Mouse (Mus musculus) midbrain, embryonic 14.5 days (tissue): ENCODE data around the gene Nudt4. TPM values are rescaled to one million over a fixed set of nuclear protein-coding genes. Genes with fewer than 3 reads are reported as not detected.

Experiments
- ATAC-seq: fragments of 200-750 bp; cut with Nextera tagmentation; 2 replicates; pipeline ENCODE4 v1.8.0; 2017; ENCODE audit warnings: moderate number of reproducible peaks, moderate library complexity; ENCODE audit not compliant: low FRiP score, low TSS enrichment
- DNase-seq: peaks from one replicate; pipeline ENCODE4 v3.0.0-alpha.2; 2015
- H3K27ac ChIP-seq: fragments of 300-500 bp; sonication (generic); replicated peaks from 2 replicates; pipeline ENCODE4 v1.5.1; 2014; ENCODE audit warnings: mild to moderate bottlenecking, low read depth, low read length, moderate library complexity
- H3K27me3 ChIP-seq: fragments of 300-500 bp; sonication (generic); 2 replicates; pipeline ENCODE4 v1.6.1; 2014; ENCODE audit warnings: low read length, control low read depth, mixed read lengths; ENCODE audit not compliant: control insufficient read depth, insufficient read depth
- H3K36me3 ChIP-seq: fragments of 300-500 bp; sonication (generic); 2 replicates; pipeline ENCODE4 v1.6.1; 2014; ENCODE audit warnings: low read length, control low read depth; ENCODE audit not compliant: control insufficient read depth, insufficient read depth
- H3K4me1 ChIP-seq: fragments of 300-500 bp; sonication (generic); 2 replicates; pipeline ENCODE4 v1.6.1; 2014; ENCODE audit warnings: mild to moderate bottlenecking, antibody characterized with exemption, low read length, control low read depth; ENCODE audit not compliant: control insufficient read depth, insufficient read depth
- H3K4me2 ChIP-seq: fragments of 300-500 bp; sonication (generic); 2 replicates; pipeline ENCODE4 v1.6.1; 2014; ENCODE audit warnings: mild to moderate bottlenecking, low read length, moderate library complexity
- H3K4me3 ChIP-seq: fragments of 300-500 bp; sonication (generic); replicated peaks from 2 replicates; pipeline ENCODE4 v1.5.1; 2014; ENCODE audit warnings: low read depth, low read length
- H3K9ac ChIP-seq: fragments of 300-500 bp; sonication (generic); replicated peaks from 2 replicates; pipeline ENCODE4 v1.6.1; 2014; ENCODE audit warnings: mild to moderate bottlenecking, low read length, moderate library complexity
- H3K9me3 ChIP-seq: fragments of 300-500 bp; sonication (generic); 2 replicates; pipeline ENCODE4 v1.6.1; 2016; ENCODE audit warnings: low read length, control low read depth, mixed read lengths; ENCODE audit not compliant: control insufficient read depth
- WGBS: fragments of 180-500 bp; shearing (Covaris S2); extraction: QIAGEN DNeasy Blood & Tissue Kit; methylation state at CpG from one replicate; pipeline ENCODE4 v1.1.7; 2014; 5-methylcytosine and 5-hydroxymethylcytosine counted together
- polyA plus RNA-seq: library from polyadenylated mRNA; unstranded; fragments of >200 nt; fragmentation: Nextera tagmentation; extraction: Ambion mirVana; gene quantifications from 2 replicates; pipeline ENCODE4 v1.2.1, GENCODE M21; 2014

Nudt4 gene
- polyA plus RNA-seq, 1 experiment from 2014 or later, result 80.0 TPM

- no peak overlapping the region for H3K27ac ChIP-seq
- no peaks in the 10 kb centered on the region for H3K9me3 ChIP-seq
- H3K27me3 ChIP-seq, result no peaks in the 10 kb centered on the region
- H3K9ac ChIP-seq, result no peak overlapping the region
- DNase-seq, result no peak
- no peak overlapping the region for H3K4me2 ChIP-seq
- H3K4me3 ChIP-seq, result no peak overlapping the region
- no peaks in the 10 kb centered on the region for H3K36me3 ChIP-seq
- no peak for ATAC-seq
- 90% methylated on average over 6 of the region's 6 CpGs for WGBS
- H3K4me1 ChIP-seq, result no peaks in the 10 kb centered on the region
Observed at GRCm38 (mm10) chr10:95525037-95525675, 38.8 kb downstream of the Nudt4 start.

GRCm38 (mm10) chr10:95517656-95518055 is 46.3 kb downstream of the Nudt4 start:
- Histone ChIP-seq H3K4me3 (no peak overlapping the region), H3K36me3 (no peaks in the 10 kb centered on the region), H3K4me2 (no peak overlapping the region), H3K9ac (no peak overlapping the region), H3K27ac (no peak overlapping the region), H3K4me1 (peaks cover 10% of the 10 kb centered on the region), H3K27me3 (no peaks in the 10 kb centered on the region), H3K9me3 (no peaks in the 10 kb centered on the region)
- WGBS, result 93% methylated on average over 6 of the region's 6 CpGs
- ATAC-seq (no peak), DNase-seq (no peak)

DNA sequence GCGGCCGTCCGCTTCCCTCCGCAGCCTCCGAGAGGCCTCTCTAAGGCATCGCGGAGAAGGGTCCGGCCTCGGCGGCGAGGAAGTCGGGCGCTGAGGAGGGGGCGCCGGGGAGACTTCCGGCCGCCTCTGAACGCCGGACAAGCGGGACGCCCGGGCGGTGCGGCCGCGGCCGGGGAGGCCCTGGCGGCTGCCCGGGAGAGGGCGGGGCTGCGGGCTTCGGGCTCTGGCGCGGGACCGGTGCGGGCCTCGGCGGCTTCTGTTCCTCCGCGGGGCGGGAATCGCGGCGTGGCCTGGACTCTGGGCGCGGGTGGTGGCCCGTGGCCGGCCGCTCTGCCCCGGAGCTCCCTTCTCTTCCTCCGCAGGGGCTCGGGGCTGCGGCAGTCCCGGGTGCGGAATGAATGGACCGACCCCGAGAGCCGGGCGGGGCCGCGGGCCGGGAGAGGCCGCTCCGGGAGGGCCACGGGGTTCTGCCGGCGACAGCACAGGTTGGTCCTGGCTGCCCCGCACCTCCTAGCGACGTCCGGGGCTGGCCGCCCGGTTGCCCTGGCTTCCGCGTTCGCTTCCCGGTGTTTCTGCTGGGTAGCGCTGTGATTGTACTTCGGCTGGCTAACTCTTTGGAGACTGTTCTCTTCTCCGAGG is 48.5 kb downstream of the Nudt4 start:
- H3K4me1 ChIP-seq, result peaks cover 10% of the 10 kb centered on the region
- H3K36me3 ChIP-seq, result no peaks in the 10 kb centered on the region
- no peaks in the 10 kb centered on the region for H3K9me3 ChIP-seq
- ATAC-seq, result peak; percentile 72
- H3K27ac ChIP-seq, result peak overlapping the region; percentile 96
- under 1% methylated on average over 78 of the region's 80 CpGs for WGBS
- peak overlapping the region; percentile 98 for H3K4me3 ChIP-seq
- H3K9ac ChIP-seq, result peak overlapping the region; percentile 96
- no peaks in the 10 kb centered on the region for H3K27me3 ChIP-seq
- peak; percentile 40 for DNase-seq
- H3K4me2 ChIP-seq, result peak overlapping the region; percentile 78

DNA sequence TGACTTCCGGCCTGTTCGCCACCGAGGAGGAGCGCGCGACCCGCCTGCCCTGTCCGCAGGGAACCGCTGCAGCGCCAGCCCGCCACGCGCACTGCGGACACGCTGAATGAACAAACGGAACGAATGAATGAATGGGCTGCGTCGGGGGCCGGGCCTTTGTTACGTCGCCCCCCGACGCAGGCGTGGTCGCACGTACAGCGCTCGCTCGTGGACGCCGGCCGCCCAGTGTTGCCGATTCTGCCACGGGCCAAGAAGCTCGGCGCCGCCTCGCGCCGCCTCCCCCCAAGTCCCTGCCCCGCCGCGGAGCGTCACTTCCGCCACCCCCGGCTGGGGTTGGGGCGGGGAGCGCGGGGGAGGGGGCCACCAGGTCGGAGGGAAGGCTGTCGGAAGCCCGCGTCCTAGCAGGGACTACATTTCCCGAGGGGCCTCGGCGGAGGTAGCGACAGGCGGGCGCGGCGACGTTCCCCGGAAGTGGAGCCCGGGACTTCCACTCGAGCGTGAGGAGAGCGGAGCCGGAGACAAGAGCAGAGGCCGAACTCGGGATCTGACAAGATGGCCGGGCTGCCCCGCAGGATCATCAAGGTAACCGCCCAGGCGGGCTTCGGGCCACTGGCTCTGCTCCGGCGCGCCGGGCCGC is 49.2 kb downstream of the Nudt4 start, which contains the start of gene Ube2n:
Ube2n (plus strand) TSS at position 490 of the 637 bp plus-strand sequence.
- peak within 1 kb of the TSS; percentile 78 for H3K4me2 ChIP-seq
- H3K9me3 ChIP-seq, result no peaks in the 10 kb centered on the region
- peak within 1 kb of the TSS; percentile 98 for H3K4me3 ChIP-seq
- peaks cover 10% of the 10 kb centered on the region for H3K4me1 ChIP-seq
- H3K27ac ChIP-seq, result peak within 1 kb of the TSS; percentile 96
- H3K36me3 ChIP-seq, result no peaks in the 10 kb centered on the region
- peak; percentile 99 for DNase-seq
- under 1% methylated on average over 77 of the region's 81 CpGs for WGBS
- peak within 1 kb of the TSS; percentile 96 for H3K9ac ChIP-seq
- ATAC-seq, result peak; percentile 98
- H3K27me3 ChIP-seq, result no peaks in the 10 kb centered on the region

GRCm38 (mm10) chr10:95513768-95514556 is 50.0 kb downstream of the Nudt4 start:
- Histone ChIP-seq H3K27ac (peak overlapping the region; percentile 96), H3K9ac (peak overlapping the region; percentile 49), H3K4me2 (peak overlapping the region; percentile 55), H3K4me3 (peak overlapping the region; percentile 98), H3K9me3 (no peaks in the 10 kb centered on the region), H3K4me1 (peaks cover 10% of the 10 kb centered on the region), H3K36me3 (no peaks in the 10 kb centered on the region), H3K27me3 (no peaks in the 10 kb centered on the region)
- WGBS, result 32% methylated on average over 15 of the region's 15 CpGs
- peak; percentile 0; the same call in 1 of the 2 replicates for ATAC-seq
- no peak for DNase-seq

DNA sequence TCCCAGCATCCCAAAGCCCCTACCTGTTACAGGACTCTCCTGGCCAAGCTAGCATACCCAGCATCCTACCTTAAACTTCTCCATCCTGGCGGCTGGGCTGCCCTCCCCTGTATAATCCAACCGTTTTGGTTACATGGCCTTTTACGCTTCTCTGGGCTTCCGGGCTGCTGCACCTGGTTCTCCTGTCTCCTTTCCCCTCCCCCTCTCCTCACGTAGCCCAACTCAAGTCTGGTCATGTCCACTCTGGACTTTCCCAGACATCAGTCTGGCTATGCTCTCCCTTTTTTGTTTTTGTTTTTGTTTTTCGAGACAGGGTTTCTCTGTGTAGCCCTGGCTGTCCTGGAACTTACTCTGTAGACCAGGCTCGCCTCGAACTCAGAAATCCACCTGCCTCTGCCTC is 51.3 kb downstream of the Nudt4 start:
- 88% methylated on average over 8 of the region's 8 CpGs for WGBS
- peaks cover 10% of the 10 kb centered on the region for H3K4me1 ChIP-seq
- DNase-seq, result no peak
- H3K4me2 ChIP-seq, result no peak overlapping the region
- no peak overlapping the region for H3K9ac ChIP-seq
- H3K4me3 ChIP-seq, result no peak overlapping the region
- no peaks in the 10 kb centered on the region for H3K27me3 ChIP-seq
- no peaks in the 10 kb centered on the region for H3K9me3 ChIP-seq
- ATAC-seq, result no peak
- H3K27ac ChIP-seq, result no peak overlapping the region
- H3K36me3 ChIP-seq, result no peaks in the 10 kb centered on the region

GRCm38 (mm10) chr10:95509263-95509662 is 54.7 kb downstream of the Nudt4 start:
- WGBS, result 70% methylated on average over 3 of the region's 3 CpGs
- ATAC-seq (no peak), DNase-seq (no peak)
- Histone ChIP-seq H3K27me3 (no peaks in the 10 kb centered on the region), H3K9me3 (no peaks in the 10 kb centered on the region), H3K4me1 (no peaks in the 10 kb centered on the region), H3K9ac (no peak overlapping the region), H3K4me2 (no peak overlapping the region), H3K4me3 (no peak overlapping the region), H3K27ac (no peak overlapping the region), H3K36me3 (no peaks in the 10 kb centered on the region)

DNA sequence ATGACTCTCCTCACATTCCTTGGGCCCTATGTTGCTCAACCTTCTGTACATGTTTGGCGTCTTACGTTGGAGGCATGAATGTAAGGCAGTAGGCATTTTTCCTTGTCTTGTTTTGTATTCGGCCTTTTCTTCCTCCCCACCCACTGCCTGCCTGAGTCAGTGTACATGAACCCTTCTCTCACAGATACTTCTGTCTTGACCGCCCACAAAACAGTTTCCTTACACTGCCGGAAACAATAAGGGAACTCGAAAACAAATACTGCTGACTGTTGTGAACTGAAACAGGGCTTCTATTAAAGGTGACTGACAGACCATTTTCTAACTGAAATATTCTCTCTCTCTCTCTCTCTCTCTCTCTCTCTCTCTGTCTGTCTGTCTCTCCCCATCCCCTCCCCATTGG is 55.2 kb downstream of the Nudt4 start:
- H3K27me3 ChIP-seq, result no peaks in the 10 kb centered on the region
- DNase-seq, result no peak
- no peak for ATAC-seq
- H3K4me2 ChIP-seq, result no peak overlapping the region
- no peak overlapping the region for H3K9ac ChIP-seq
- H3K4me1 ChIP-seq, result no peaks in the 10 kb centered on the region
- WGBS, result 77% methylated on average over 6 of the region's 6 CpGs
- no peak overlapping the region for H3K4me3 ChIP-seq
- no peaks in the 10 kb centered on the region for H3K36me3 ChIP-seq
- H3K9me3 ChIP-seq, result no peaks in the 10 kb centered on the region
- no peak overlapping the region for H3K27ac ChIP-seq
